In genomic region chr1:36937648-36938047, GRCm38 (mm10) we compare ENCODE assay signal across 8 mouse cellular contexts. TPM values are rescaled to one million over a fixed set of nuclear protein-coding genes. Genes with fewer than 3 reads are reported as not detected.
DNase-seq lines count a peak whose midpoint lies in the region; ATAC-seq and TF ChIP-seq lines count a peak whose summit lies in the region.

No protein-coding gene starts in this region.

- TF ChIP-seq CTCF in bone marrow, adult 2 months (IDR thresholded peaks at IDR 0.05; ENCODE audit: control insufficient read depth, insufficient read depth, low read length): no peak

- H3K4me2 ChIP-seq in heart, embryonic 13.5 days: peak overlapping the region; percentile 78
- peak overlapping the region; percentile 64 for H3K4me2 ChIP-seq in hindbrain, embryonic 14.5 days (replicated peaks)
- peak overlapping the region; percentile 76 for H3K4me2 ChIP-seq in midbrain, embryonic 11.5 days

- H3K4me3 ChIP-seq in heart, embryonic 13.5 days: peak overlapping the region; percentile 97
- peak overlapping the region; percentile 11 for H3K4me3 ChIP-seq in bone marrow, adult 2 months (replicated peaks; ENCODE audit: control insufficient read depth, low read depth, low read length)
- peak overlapping the region; percentile 97 for H3K4me3 ChIP-seq in hindbrain, embryonic 14.5 days (replicated peaks; ENCODE audit: low read length)
- H3K4me3 ChIP-seq in midbrain, embryonic 11.5 days (ENCODE audit: low read depth, low read length): peak overlapping the region; percentile 83

- no peak for DNase-seq in heart, postnatal 4 days
- no peak for DNase-seq in hindbrain, embryonic 14.5 days (ENCODE audit: low spot score)
- peak; percentile 89 for DNase-seq in midbrain, embryonic 11.5 days (ENCODE audit: low spot score, missing footprints)
- DNase-seq in adrenal gland, postnatal 25 days: no peak
- no peak for DNase-seq in gastrocnemius, postnatal 14 days
- no peak for DNase-seq in spleen, postnatal 10 days (ENCODE audit: low spot score in 2 of 2)

- WGBS in heart, embryonic 13.5 days: 40% methylated on average over 3 of the region's 3 CpGs
- WGBS in bone marrow, adult 2 months: 52% methylated on average over 3 of the region's 3 CpGs
- WGBS in hindbrain, embryonic 14.5 days: 27% methylated on average over 3 of the region's 3 CpGs
- 29% methylated on average over 3 of the region's 3 CpGs for WGBS in midbrain, embryonic 11.5 days

- no peak for ATAC-seq in heart, embryonic 13.5 days (ENCODE audit: extremely low read depth, insufficient number of reproducible peaks, low FRiP score, low TSS enrichment)
- no peak for ATAC-seq in hindbrain, embryonic 14.5 days (ENCODE audit: low FRiP score)
- ATAC-seq in midbrain, embryonic 11.5 days (ENCODE audit: low FRiP score): no peak

- no peaks in the 10 kb centered on the region for H3K9me3 ChIP-seq in heart, embryonic 13.5 days
- H3K9me3 ChIP-seq in hindbrain, embryonic 14.5 days (ENCODE audit: control insufficient read depth, low read length): no peaks in the 10 kb centered on the region
- H3K9me3 ChIP-seq in midbrain, embryonic 11.5 days (ENCODE audit: control insufficient read depth, low read length): no peaks in the 10 kb centered on the region

- no peak overlapping the region for H3K27ac ChIP-seq in heart, embryonic 13.5 days (replicated peaks)
- H3K27ac ChIP-seq in bone marrow, adult 2 months (ENCODE audit: control insufficient read depth, insufficient read depth, low read depth, low read length, poor library complexity): no peak overlapping the region
- no peak overlapping the region for H3K27ac ChIP-seq in hindbrain, embryonic 14.5 days
- H3K27ac ChIP-seq in midbrain, embryonic 11.5 days (ENCODE audit: low read depth, low read length): no peak overlapping the region

- no peaks in the 10 kb centered on the region for H3K36me3 ChIP-seq in heart, embryonic 13.5 days
- no peaks in the 10 kb centered on the region for H3K36me3 ChIP-seq in hindbrain, embryonic 14.5 days (replicated peaks; ENCODE audit: control insufficient read depth, insufficient read depth)
- H3K36me3 ChIP-seq in midbrain, embryonic 11.5 days (ENCODE audit: control insufficient read depth, insufficient read depth, low read length): no peaks in the 10 kb centered on the region

- no peaks in the 10 kb centered on the region for H3K27me3 ChIP-seq in heart, embryonic 13.5 days (replicated peaks)
- no peaks in the 10 kb centered on the region for H3K27me3 ChIP-seq in hindbrain, embryonic 14.5 days (ENCODE audit: control insufficient read depth, insufficient read depth, low read length)
- H3K27me3 ChIP-seq in midbrain, embryonic 11.5 days (ENCODE audit: control insufficient read depth, insufficient read depth, low read length): no peaks in the 10 kb centered on the region

- peak overlapping the region; percentile 100 for H3K9ac ChIP-seq in heart, embryonic 13.5 days
- peak overlapping the region; percentile 98 for H3K9ac ChIP-seq in hindbrain, embryonic 14.5 days
- H3K9ac ChIP-seq in midbrain, embryonic 11.5 days (ENCODE audit: low read length): 0 out of 2 replicates have a peak overlapping the region, but pooled peaks have one; percentile 16

- intact Hi-C loops in gastrocnemius, postnatal 14 days (cut with DNase I; ENCODE audit: low total_unique reads): loop anchor here (10.0 kb wide), 1 partner anchor 73 kb away; no protein-coding TSS in a partner anchor

- TF ChIP-seq POLR2A in bone marrow, adult 2 months (IDR thresholded peaks at IDR 0.05; ENCODE audit: borderline replicate concordance, control insufficient read depth, low read depth, low read length): no peak

- H3K4me1 ChIP-seq in heart, embryonic 13.5 days: peaks cover 50% of the 10 kb centered on the region
- H3K4me1 ChIP-seq in bone marrow, adult 2 months (ENCODE audit: control insufficient read depth, insufficient read depth, low read length): peaks cover 4% of the 10 kb centered on the region
- peaks cover 24% of the 10 kb centered on the region for H3K4me1 ChIP-seq in hindbrain, embryonic 14.5 days (replicated peaks; ENCODE audit: control insufficient read depth, insufficient read depth, low read length)
- H3K4me1 ChIP-seq in midbrain, embryonic 11.5 days (ENCODE audit: control insufficient read depth, insufficient read depth, low read length): peaks cover 16% of the 10 kb centered on the region

RNA-seq across cellular contexts. Expression of gene Tmem131, which starts 5.8 kb away (rescaled TPM):
- 5.8 and 6.5 TPM in 2 replicates for polyA plus RNA-seq in heart, embryonic 13.5 days (2015; fragmentation: Nextera tagmentation; extraction: Ambion mirVana)
- total RNA-seq in heart, postnatal 4 days (2021): 10 to 100 TPM; 37.3 to 40.6 TPM
- polyA plus RNA-seq in bone marrow, adult 2 months (2011; ENCODE audit: insufficient read depth, insufficient read length, low replicate concordance, missing spikeins): 14.3 and 46.6 TPM in 2 replicates
- polyA plus RNA-seq in hindbrain, embryonic 14.5 days (2014; fragmentation: Nextera tagmentation; extraction: Ambion mirVana): 21.7 and 22.2 TPM in 2 replicates
- polyA plus RNA-seq in midbrain, embryonic 11.5 days (2014; fragmentation: Nextera tagmentation; extraction: Ambion mirVana): 14.7 and 15.2 TPM in 2 replicates
- 48.1 and 50.8 TPM in 2 replicates for total RNA-seq in adrenal gland, postnatal 25 days (2021)
- 10 to 100 TPM; 25.2 to 30.5 TPM for total RNA-seq in gastrocnemius, postnatal 14 days (2021)

Comparison
In these comparisons a context has a peak if more than half of its experiments do, and no peak if none do; other contexts are left out.
1. H3K4me3 ChIP-seq: peak in every context shown above with its lines; median percentile 97 in heart, embryonic 13.5 days; 97 in hindbrain, embryonic 14.5 days; 83 in midbrain, embryonic 11.5 days; 11 in bone marrow, adult 2 months.
2. H3K9ac ChIP-seq: peak in every context shown above with its lines; median percentile 100 in heart, embryonic 13.5 days; 98 in hindbrain, embryonic 14.5 days; 16 in midbrain, embryonic 11.5 days.